Mouse (Mus musculus) kidney, postnatal 25 days (tissue): ENCODE results near the gene Iqch.

Source experiments
- DNase-seq, 2 experiments: peaks; one replicate each; pipeline ENCODE4 v3.0.0; 2021; ENCODE audit warnings: mixed read lengths in 2 of 2

Gene Iqch

GRCm38 (mm10) chr9:63611967-63612366 is 9.7 kb upstream of the Iqch start:
- DNase-seq = peak; percentile 20 to 67

- peak; percentile 45 to 70 for DNase-seq
These were observed 8.6 kb upstream of the Iqch start for GRCm38 (mm10) chr9:63610841-63611366.

- DNase-seq = no peak
These were observed 7.9 kb upstream of the Iqch start for GRCm38 (mm10) chr9:63610231-63610630.

- no peak for DNase-seq
These were observed 7.5 kb upstream of the Iqch start for GRCm38 (mm10) chr9:63609776-63610175.

GRCm38 (mm10) chr9:63609246-63609645 is 7.0 kb upstream of the Iqch start:
- DNase-seq = no peak

GRCm38 (mm10) chr9:63608006-63608405 is 5.7 kb upstream of the Iqch start:
- DNase-seq = no peak

- peak in 1 of 2 experiments; percentile 17 for DNase-seq
These were observed 4.3 kb upstream of the Iqch start for GRCm38 (mm10) chr9:63606594-63606993.

DNA sequence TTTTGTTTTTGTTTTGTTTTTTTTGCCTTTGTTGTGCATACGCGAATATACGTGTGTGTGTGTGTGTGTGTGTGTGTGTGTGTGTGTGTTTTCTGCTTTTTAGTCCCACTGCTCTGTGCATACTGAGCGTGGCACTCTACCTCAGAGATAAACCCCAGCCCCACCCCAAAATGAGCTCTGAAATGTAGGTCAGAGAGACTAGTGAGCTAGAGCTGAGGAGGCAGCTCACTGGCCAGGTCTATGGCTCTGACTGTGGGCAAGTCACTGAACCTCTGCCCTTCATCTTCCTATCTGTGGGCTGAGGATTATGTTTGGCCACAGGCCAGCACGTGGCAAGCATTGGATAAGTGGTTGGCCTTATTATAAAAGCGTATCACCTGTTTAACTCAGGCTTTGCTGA is 1.6 kb upstream of the Iqch start:
- peak; percentile 54 to 70 for DNase-seq

GRCm38 (mm10) chr9:63596660-63597059 is 5.6 kb downstream of the Iqch start:
- peak; percentile 84 to 86 for DNase-seq

- no peak for DNase-seq
These were observed 6.6 kb downstream of the Iqch start for GRCm38 (mm10) chr9:63595652-63596051.

GRCm38 (mm10) chr9:63595032-63595431 is 7.3 kb downstream of the Iqch start:
- DNase-seq = peak in 1 of 2 experiments; percentile 49

- DNase-seq = no peak
These were observed 10.5 kb downstream of the Iqch start for GRCm38 (mm10) chr9:63591661-63592256.

DNA sequence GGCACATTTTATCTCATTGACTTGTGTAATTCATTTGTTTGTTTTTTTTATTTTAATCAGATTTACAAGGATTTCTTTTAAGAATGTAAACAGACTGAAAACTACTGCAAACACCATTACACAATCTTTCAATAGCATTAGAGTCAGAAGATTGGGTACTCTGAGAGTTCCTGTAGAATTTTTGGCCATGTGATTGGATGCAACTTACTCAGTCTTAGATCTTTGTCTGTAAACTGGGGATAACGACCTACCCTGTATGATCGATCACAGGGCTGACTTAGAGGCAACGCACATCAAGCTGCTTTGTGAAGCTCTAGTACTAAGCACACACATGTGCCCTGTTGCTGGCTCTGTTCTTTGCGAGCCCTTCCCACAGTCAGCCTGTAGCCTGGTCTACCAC is 11.7 kb downstream of the Iqch start:
- no peak for DNase-seq

DNA sequence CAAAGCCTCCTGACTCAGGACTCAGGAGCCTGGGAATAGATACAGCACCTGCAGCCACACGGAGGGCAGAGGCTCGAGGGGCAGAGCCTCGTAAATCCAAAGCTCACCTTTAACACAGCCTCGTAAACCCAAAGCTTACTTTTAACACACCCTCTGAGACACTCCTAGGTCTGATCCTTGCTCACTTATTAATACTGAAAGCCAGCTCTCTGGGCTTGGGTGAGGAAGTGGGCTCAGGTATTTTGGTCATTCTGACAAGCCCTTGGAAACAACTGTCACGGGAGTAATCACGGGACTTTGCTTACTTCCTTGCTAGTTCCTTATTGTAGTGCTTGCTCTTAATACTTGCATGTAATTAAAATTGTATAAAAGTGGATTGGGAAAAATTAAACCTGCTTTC is 13.1 kb downstream of the Iqch start:
- no peak for DNase-seq

DNA sequence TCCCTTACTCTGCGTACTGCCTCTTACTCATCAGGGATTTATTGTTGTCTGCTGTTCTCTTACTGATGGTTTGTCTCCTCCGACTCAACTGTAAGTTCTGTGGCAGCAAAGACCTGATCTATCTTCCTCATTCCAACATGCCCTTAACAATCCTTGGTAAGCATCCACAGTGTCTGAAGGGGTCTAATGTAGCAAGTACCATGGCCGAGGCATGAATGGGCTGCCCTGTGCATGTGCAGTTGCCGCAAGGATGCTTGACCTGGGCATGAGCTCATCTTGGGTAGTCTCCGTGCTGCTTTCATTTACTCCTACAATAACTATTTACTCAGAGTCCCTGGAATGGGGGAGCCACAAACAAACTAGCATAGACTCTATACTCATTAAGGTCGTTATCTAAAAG is 17.0 kb downstream of the Iqch start:
- DNase-seq = no peak

- no peak for DNase-seq
These were observed 20.5 kb downstream of the Iqch start for GRCm38 (mm10) chr9:63581778-63582177.

DNA sequence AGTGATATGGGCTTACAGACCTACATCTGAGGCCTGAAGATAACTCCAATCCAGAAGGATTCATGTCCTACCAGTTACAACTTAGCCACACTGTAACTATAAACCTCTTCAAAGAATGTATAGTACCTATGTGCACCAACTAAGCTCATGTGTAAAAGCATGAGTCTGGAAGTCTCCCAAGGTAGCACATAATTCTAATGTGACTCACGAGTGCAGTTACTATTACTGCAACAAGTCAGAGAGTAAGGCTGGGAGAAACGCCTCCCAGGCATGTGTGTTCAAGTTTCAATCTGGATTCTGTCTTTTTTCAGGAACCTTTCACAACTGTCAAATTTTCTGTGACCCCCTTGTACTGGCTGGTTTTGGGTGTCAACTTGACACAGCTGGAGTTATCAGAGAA is 22.2 kb downstream of the Iqch start:
- no peak for DNase-seq

- DNase-seq = peak in 1 of 2 experiments; percentile 7
These were observed 22.6 kb downstream of the Iqch start for GRCm38 (mm10) chr9:63579644-63580043.

DNA sequence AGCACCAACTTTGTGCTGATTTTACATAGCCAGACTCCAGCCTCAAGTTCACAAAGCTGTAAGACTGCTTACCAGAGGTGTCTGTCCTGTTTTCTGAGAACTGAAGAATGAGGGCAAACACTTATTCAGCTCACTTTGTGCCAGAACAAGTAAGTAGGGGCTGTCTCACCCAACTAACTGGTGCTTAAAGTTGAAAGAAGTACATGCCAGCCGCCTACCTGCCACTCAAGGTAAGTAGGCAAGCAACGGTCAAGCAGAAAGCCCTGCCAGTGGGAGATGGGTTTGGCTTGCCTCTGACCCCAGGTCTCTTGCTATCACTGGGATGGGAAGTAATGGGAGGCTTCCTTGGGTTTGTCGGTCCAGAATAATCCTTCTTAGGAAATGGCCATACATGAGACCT is 24.8 kb downstream of the Iqch start:
- DNase-seq = no peak

GRCm38 (mm10) chr9:63572874-63573273 is 29.4 kb downstream of the Iqch start:
- no peak for DNase-seq

- DNase-seq = no peak
These were observed 30.4 kb downstream of the Iqch start for GRCm38 (mm10) chr9:63571895-63572294.

GRCm38 (mm10) chr9:63568808-63569207 is 33.5 kb downstream of the Iqch start:
- peak in 1 of 2 experiments; percentile 55 for DNase-seq

DNA sequence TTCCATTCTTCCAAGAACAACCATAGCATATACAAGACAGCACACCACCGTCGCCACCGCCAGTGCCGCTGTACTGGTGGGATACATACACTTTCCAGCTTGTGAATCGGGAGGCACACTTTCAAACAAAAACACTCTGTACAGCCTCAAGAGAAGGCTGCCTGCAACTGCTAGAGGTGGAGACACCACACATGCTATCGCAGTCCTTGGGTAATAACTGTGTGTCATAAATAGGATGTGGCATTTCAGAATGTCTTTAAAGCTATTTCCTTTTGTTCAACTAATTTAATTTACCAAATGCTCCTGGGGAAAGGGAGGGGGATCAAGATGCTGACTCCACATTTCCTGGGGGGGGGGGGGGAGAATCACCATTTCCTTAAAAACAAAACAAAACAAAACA is 34.0 kb downstream of the Iqch start:
- DNase-seq = no peak

DNA sequence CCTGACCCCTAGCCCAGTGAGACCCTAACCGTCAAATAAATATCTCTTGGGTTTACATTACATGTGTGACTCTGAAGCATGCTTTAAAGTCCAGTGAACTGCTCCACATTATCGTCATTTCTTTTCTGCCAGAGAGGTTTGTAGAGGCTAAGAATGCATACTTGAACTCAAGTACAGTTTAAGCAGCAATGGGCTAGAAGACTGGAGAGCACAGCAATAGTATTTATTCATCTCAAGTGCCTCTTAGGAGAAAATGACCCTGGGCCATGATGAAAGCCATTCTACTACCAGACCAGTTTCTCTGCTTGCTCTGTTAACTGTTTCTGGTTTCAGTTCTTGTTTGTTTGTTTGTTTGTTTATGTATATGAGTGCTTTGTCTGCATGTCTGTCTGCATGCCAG is 38.9 kb downstream of the Iqch start:
- no peak for DNase-seq

DNA sequence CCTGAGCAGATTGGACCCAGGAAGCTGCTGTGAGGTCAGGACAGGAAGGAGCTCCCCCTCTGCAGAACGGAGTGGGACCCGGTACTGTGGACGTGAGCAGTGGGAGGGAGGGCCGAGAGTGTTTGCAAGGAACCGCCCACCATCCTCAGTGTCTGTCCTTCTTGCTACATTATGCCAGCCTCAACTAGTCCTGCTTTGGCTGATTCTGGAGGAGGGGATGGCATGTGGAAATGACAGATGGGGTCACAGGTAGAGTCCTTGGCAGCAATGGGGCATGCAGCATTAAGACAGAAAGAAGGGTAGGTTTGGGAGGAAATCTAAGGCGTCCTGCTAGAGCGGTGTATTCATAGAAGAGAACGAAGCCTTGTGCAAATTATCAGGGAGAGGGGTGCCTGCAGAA is 40.4 kb downstream of the Iqch start:
- DNase-seq = no peak
